Mouse (Mus musculus) lung, embryonic 14.5 days (tissue): ENCODE measurements at regions not wholly inside any gene's neighbourhood (a gene's known extent, or its start where the extent isn't known, plus 50 kb on each side); places are given as distances from the start of the nearest gene placed in this dataset.

Source experiments
- ATAC-seq: fragments of 200-750 bp; cut with Nextera tagmentation; 2 replicates; pipeline ENCODE4 v1.8.0; 2017; ENCODE audit warnings: mild to moderate bottlenecking, moderate TSS enrichment, moderate library complexity; ENCODE audit not compliant: insufficient read depth
- DNase-seq: peaks from one replicate; pipeline ENCODE4 v3.0.0-alpha.2; 2015
- H3K27ac ChIP-seq: fragments of 300-500 bp; sonication (generic); 2 replicates; pipeline ENCODE4 v1.5.1; 2014; ENCODE audit warnings: low read depth, mild to moderate bottlenecking, moderate library complexity
- H3K27me3 ChIP-seq: fragments of 300-500 bp; sonication (generic); 2 replicates; pipeline ENCODE4 v1.6.1; 2014; ENCODE audit warnings: low read length, control low read depth; ENCODE audit not compliant: insufficient read depth
- H3K36me3 ChIP-seq: fragments of 300-500 bp; sonication (generic); 2 replicates; pipeline ENCODE4 v1.6.1; 2014; ENCODE audit warnings: control low read depth; ENCODE audit not compliant: insufficient read depth
- H3K4me1 ChIP-seq: fragments of 300-500 bp; sonication (generic); 2 replicates; pipeline ENCODE4 v1.6.1; 2014; ENCODE audit warnings: antibody characterized with exemption, control low read depth; ENCODE audit not compliant: insufficient read depth
- H3K4me2 ChIP-seq: fragments of 300-500 bp; sonication (generic); 2 replicates; pipeline ENCODE4 v1.6.1; 2014; ENCODE audit warnings: mild to moderate bottlenecking
- H3K4me3 ChIP-seq: fragments of 300-500 bp; sonication (generic); 2 replicates; pipeline ENCODE4 v1.5.1; 2014; ENCODE audit warnings: low read depth, low read length
- H3K9ac ChIP-seq: fragments of 300-500 bp; sonication (generic); 2 replicates; pipeline ENCODE4 v1.6.1; 2014
- H3K9me3 ChIP-seq: fragments of 300-500 bp; sonication (generic); 2 replicates; pipeline ENCODE4 v1.6.1; 2016; ENCODE audit warnings: low read depth, low read length, control low read depth
- CTCF ChIP-seq: IDR thresholded peaks from 2 replicates; pipeline ENCODE4 v1.5.1; 2016; ENCODE audit warnings: antibody characterized with exemption, low read depth
- WGBS: fragments of 180-500 bp; shearing (Covaris S2); extraction: QIAGEN DNeasy Blood & Tissue Kit; methylation state at CpG from one replicate; pipeline ENCODE4 v1.1.7; 2014; 5-methylcytosine and 5-hydroxymethylcytosine counted together

DNA sequence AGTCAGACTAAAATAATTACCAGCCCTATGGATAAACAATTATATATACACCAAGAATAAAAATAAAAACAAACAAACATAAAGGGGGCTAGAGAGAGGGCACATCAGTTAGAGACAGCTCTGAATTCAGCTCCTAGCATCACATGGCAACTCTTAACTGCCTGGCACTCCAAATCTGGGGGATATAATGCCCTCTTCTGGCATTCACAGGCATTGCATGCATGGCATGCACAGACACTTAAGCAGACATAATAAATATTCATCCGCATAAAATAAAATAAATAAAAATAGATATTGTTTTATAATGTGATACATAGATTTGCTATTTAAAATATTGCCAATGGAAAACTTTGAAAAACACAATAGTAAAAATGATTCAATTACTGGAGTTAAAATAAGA is 177.6 kb upstream of the Map3k7 start:
- Histone ChIP-seq H3K9me3 (no peaks in the 10 kb centered on the region), H3K9ac (no peak overlapping the region), H3K4me2 (no peak overlapping the region), H3K27ac (no peak overlapping the region), H3K4me1 (no peaks in the 10 kb centered on the region), H3K27me3 (no peaks in the 10 kb centered on the region), H3K4me3 (no peak overlapping the region), H3K36me3 (no peaks in the 10 kb centered on the region)
- 76% methylated on average over 1 of the region's 1 CpGs for WGBS
- DNase-seq = no peak
- no peak for ATAC-seq
- TF ChIP-seq CTCF = peak; percentile 41

GRCm38 (mm10) chr4:31817574-31818240 is 146.2 kb upstream of the Map3k7 start:
- ATAC-seq (no peak), DNase-seq (no peak)
- no peaks in the 10 kb centered on the region for H3K27me3 ChIP-seq
- no peaks in the 10 kb centered on the region for H3K36me3 ChIP-seq
- no peak overlapping the region for H3K4me3 ChIP-seq
- no peak overlapping the region for H3K4me2 ChIP-seq
- 86% methylated on average over 3 of the region's 3 CpGs for WGBS
- no peak overlapping the region for H3K27ac ChIP-seq
- no peak for TF ChIP-seq CTCF
- no peak overlapping the region for H3K9ac ChIP-seq
- no peaks in the 10 kb centered on the region; the same call in 1 of the 2 replicates for H3K9me3 ChIP-seq
- no peaks in the 10 kb centered on the region for H3K4me1 ChIP-seq

DNA sequence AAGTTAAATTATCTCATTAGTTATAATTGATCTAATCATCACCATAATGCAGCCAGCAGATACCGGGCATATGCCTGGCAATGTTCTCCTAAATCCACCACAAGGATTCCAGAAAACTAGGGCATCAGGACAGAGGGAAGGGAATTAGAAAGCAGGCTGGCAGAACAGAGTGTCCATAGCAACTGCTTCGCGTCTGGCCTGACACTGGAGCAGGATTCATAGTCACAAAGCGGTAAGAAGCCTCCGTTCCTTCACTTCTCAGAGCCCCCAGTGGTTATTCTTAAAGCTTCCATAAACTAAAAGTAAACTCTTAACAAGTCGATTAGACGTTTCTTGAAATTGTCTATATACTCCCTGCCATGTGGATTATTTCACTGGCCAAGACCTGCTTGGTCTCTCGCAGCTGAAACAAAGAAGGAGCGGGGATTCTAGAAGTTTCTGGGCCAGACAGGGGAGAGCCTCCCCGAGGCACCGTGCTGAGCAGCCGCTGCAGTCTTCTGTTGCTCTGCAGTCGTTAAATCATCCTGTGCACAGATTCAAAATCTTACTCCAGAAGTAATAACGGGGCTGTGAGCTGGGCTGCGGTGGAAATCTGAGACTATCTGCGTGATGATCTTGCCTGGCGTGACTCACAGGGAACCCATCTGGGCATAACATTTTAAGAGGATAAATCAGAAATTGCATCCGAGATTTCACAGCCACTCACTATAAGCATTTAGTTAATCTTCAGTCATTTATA is 144.2 kb upstream of the Map3k7 start:
- Histone ChIP-seq H3K27ac (peak overlapping the region; percentile 60; the same call in 1 of the 2 replicates), H3K4me1 (peaks cover 7% of the 10 kb centered on the region), H3K27me3 (no peaks in the 10 kb centered on the region), H3K36me3 (no peaks in the 10 kb centered on the region), H3K4me2 (peak overlapping the region; percentile 44), H3K9me3 (no peaks in the 10 kb centered on the region), H3K9ac (no peak overlapping the region), H3K4me3 (no peak overlapping the region)
- WGBS = 38% methylated on average over 18 of the region's 18 CpGs
- peak; percentile 65; the same call in 1 of the 2 replicates for ATAC-seq
- no peak for TF ChIP-seq CTCF
- DNase-seq = peak; percentile 53

GRCm38 (mm10) chr4:31823574-31824348 is 140.1 kb upstream of the Map3k7 start:
- WGBS = 27% methylated on average over 19 of the region's 19 CpGs
- Histone ChIP-seq H3K4me1 (peaks cover 8% of the 10 kb centered on the region), H3K9me3 (no peaks in the 10 kb centered on the region), H3K4me2 (peak overlapping the region; percentile 61), H3K4me3 (peak overlapping the region; percentile 26), H3K9ac (peak overlapping the region; percentile 31), H3K27me3 (no peaks in the 10 kb centered on the region), H3K36me3 (no peaks in the 10 kb centered on the region), H3K27ac (no peak overlapping the region; the same call in 1 of the 2 replicates)
- TF ChIP-seq CTCF = no peak
- DNase-seq (peak; percentile 62), ATAC-seq (peak; percentile 54)

DNA sequence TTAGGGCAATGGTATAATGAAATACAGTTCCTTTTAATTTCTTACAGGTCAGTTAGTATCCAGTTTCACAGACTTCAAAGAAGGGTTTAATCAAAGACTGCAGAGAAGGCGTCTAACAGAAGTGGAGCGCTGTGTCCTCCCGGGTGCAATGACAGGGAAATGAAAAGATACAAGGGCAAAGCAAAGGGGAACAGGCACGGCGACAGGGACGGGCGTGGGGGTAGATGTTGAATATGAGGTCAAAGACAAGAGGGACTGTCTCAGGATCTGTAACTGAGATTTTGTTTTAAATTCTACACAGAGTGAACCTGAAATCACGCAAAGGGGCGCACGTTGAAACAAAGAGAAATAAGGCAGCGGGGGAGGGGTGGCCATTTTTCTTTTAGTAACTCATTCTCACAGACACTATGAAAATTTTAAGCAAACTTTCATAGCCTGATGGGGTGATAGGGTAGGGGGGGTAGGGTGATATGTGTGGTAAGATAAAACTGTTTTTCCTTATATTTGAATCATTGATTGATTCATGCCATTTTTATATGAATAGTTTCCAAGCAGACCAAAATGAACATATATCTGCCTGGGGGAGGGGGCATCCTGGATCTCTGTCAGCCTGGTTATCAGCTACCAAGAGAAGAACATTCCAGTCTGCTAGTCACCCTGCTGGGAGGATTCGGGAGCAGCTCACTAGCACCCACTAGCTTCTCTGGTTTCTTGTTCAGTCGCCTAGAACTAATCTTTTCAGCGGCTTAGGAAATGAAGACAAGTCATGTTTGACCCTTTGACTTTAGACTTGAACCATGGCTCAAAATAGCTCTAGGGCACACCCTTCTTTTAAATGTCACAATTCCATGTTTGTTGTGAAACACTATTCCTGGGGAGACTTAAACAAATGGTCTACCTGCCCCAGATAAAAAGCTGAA is 139.1 kb upstream of the Map3k7 start:
- Histone ChIP-seq H3K4me2 (peak overlapping the region; percentile 61), H3K9ac (peak overlapping the region; percentile 31), H3K27me3 (no peaks in the 10 kb centered on the region), H3K9me3 (no peaks in the 10 kb centered on the region), H3K27ac (no peak overlapping the region; the same call in 1 of the 2 replicates), H3K4me3 (peak overlapping the region; percentile 26), H3K4me1 (peaks cover 8% of the 10 kb centered on the region), H3K36me3 (no peaks in the 10 kb centered on the region)
- DNase-seq = peak; percentile 13
- 47% methylated on average over 14 of the region's 14 CpGs for WGBS
- peak; percentile 22 for TF ChIP-seq CTCF
- no peak for ATAC-seq

DNA sequence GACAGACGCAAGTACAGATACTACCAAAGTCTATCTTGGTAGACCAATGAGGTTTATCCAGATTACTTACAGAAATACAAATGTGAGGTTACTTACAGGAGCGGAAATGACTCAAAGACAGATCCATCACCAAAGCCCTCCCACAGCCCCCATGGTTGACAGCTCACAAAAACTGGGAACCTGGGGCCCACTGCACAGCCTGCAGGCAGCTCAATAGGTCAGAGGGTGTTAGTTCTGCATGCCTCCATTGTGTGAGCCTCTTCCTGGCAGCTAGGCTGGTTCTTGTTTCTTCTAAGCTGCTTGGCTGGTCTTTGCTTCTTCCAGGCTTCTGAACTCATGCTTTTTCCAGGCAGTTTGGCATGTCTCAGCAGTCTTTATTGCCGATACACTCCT is 138.5 kb upstream of the Map3k7 start:
- H3K9me3 ChIP-seq = no peaks in the 10 kb centered on the region
- 73% methylated on average over 3 of the region's 3 CpGs for WGBS
- H3K4me3 ChIP-seq = no peak overlapping the region
- no peaks in the 10 kb centered on the region for H3K27me3 ChIP-seq
- no peak overlapping the region for H3K9ac ChIP-seq
- no peak overlapping the region for H3K27ac ChIP-seq
- H3K4me1 ChIP-seq = peaks cover 11% of the 10 kb centered on the region
- TF ChIP-seq CTCF = no peak
- H3K36me3 ChIP-seq = no peaks in the 10 kb centered on the region
- ATAC-seq (no peak), DNase-seq (no peak)
- H3K4me2 ChIP-seq = no peak overlapping the region
